Mouse (Mus musculus): ENCODE data around the gene Mrpl19. TPM values are rescaled to one million over a fixed set of nuclear protein-coding genes. Genes with fewer than 3 reads are reported as not detected.

Gene Mrpl19
- total and polyA plus RNA-seq, 3 experiments: 36.6 to 89.0 TPM; not detected in 1

- Histone ChIP-seq H3K4me3 (ENCODE audit: control insufficient read depth in 1 of 2, insufficient read depth in 1 of 2, low read depth in 2 of 2, low read length in 2 of 2) (no peak overlapping the region), H3K79me2 (ENCODE audit: control insufficient read depth, insufficient read depth, low read length, poor library complexity) (peaks cover under 1% of the 10 kb centered on the region; the same call in 1 of the 2 replicates), H3K36me3 (ENCODE audit: control insufficient read depth in 1 of 2, insufficient read depth in 2 of 2, low read length in 2 of 2) (peaks cover 6 to 19% of the 10 kb centered on the region in 2 experiments), H3K4me1 (ENCODE audit: control insufficient read depth in 1 of 2, insufficient read depth in 2 of 2, low read length in 2 of 2) (no peaks in the 10 kb centered on the region; a peak in 1 of 4 replicates), H3K27me3 (ENCODE audit: control insufficient read depth in 1 of 2, insufficient read depth in 2 of 2, low read length in 2 of 2) (no peaks in the 10 kb centered on the region), H3K27ac (ENCODE audit: control insufficient read depth, low read depth, low read length) (no peak overlapping the region), H3K9me3 (replicated peaks; ENCODE audit: insufficient read depth, low read length) (no peaks in the 10 kb centered on the region), H3K9ac (ENCODE audit: control insufficient read depth, low read depth, low read length, poor library complexity, severe bottlenecking) (no peak overlapping the region)
- DNase-seq (ENCODE audit: low read depth, low spot score): no peak
- TF ChIP-seq POLR2AphosphoS2 (IDR thresholded peaks at IDR 0.05; ENCODE audit: low read length) (no peak), POLR2AphosphoS5 (IDR thresholded peaks at IDR 0.05; ENCODE audit: borderline replicate concordance, low read depth, low read length) (no peak), MXI1 (IDR thresholded peaks at IDR 0.05; ENCODE audit: low read depth, low read length) (no peak)
These were observed 36.4 kb downstream of the Mrpl19 start for GRCm38 (mm10) chr6:81929402-81929801.

GRCm38 (mm10) chr6:81924304-81924703 is 41.5 kb downstream of the Mrpl19 start:
- H3K9ac ChIP-seq (ENCODE audit: control insufficient read depth, low read depth, low read length, poor library complexity, severe bottlenecking): peak overlapping the region; percentile 93
- TF ChIP-seq RAD21 (IDR thresholded peaks at IDR 0.05; ENCODE audit: low read depth, low read length) (no peak), JUND (IDR thresholded peaks at IDR 0.05; ENCODE audit: low read depth, low read length) (no peak), USF2 (IDR thresholded peaks at IDR 0.05; ENCODE audit: borderline replicate concordance in 1 of 2, insufficient read depth in 1 of 2, low read depth in 1 of 2, low read length in 2 of 2) (no peak), NELFE (IDR thresholded peaks at IDR 0.05; ENCODE audit: low read depth, low read length) (no peak), MXI1 (IDR thresholded peaks at IDR 0.05; ENCODE audit: low read depth, low read length) (no peak; the same call in 1 of the 2 replicates), TBP (IDR thresholded peaks at IDR 0.05; ENCODE audit: low read depth, low read length) (no peak), POLR2AphosphoS2 (IDR thresholded peaks at IDR 0.05; ENCODE audit: low read length) (no peak), GATA1 (IDR thresholded peaks at IDR 0.05; ENCODE audit: low read depth, low read length) (no peak), POLR2AphosphoS5 (IDR thresholded peaks at IDR 0.05; ENCODE audit: borderline replicate concordance, low read depth, low read length) (no peak), UBTF (IDR thresholded peaks at IDR 0.05; ENCODE audit: borderline replicate concordance, insufficient read depth, low read depth, low read length) (no peak), USF1 (IDR thresholded peaks at IDR 0.05; ENCODE audit: low read depth, low read length) (no peak), POLR2A (IDR thresholded peaks at IDR 0.05; ENCODE audit: control insufficient read depth in 1 of 2, insufficient read depth in 1 of 2, low read depth in 1 of 2, low read length in 2 of 2, poor library complexity in 1 of 2) (no peak), MAFK (IDR thresholded peaks at IDR 0.05; ENCODE audit: borderline replicate concordance, low read depth, low read length) (no peak), MYC (IDR thresholded peaks at IDR 0.05; ENCODE audit: low read depth, low read length) (no peak), SMC3 (IDR thresholded peaks at IDR 0.05; ENCODE audit: low read depth, low read length) (no peak), EP300 (IDR thresholded peaks at IDR 0.05; ENCODE audit: low read depth in 1 of 2, low read length in 2 of 2) (no peak), ZC3H11A (IDR thresholded peaks at IDR 0.05; ENCODE audit: low read depth, low read length) (no peak)

More at GRCm38 (mm10) chr6:81924304-81924703, 41.5 kb downstream of the Mrpl19 start:
- DNase-seq (ENCODE audit: low read depth, low spot score): peak; percentile 50
- Histone ChIP-seq H3K79me2 (ENCODE audit: control insufficient read depth, insufficient read depth, low read length, poor library complexity) (peaks cover 10% of the 10 kb centered on the region), H3K4me3 (ENCODE audit: control insufficient read depth in 1 of 2, insufficient read depth in 1 of 2, low read depth in 2 of 2, low read length in 2 of 2) (peak overlapping the region; percentile 58 to 89), H3K4me1 (ENCODE audit: control insufficient read depth in 1 of 2, insufficient read depth in 2 of 2, low read length in 2 of 2) (peaks cover 0 to 4% of the 10 kb centered on the region in 2 experiments; a peak in 2 of 4 replicates), H3K36me3 (ENCODE audit: control insufficient read depth in 1 of 2, insufficient read depth in 2 of 2, low read length in 2 of 2) (peaks cover 4 to 8% of the 10 kb centered on the region in 2 experiments; a peak in 3 of 4 replicates), H3K27ac (ENCODE audit: control insufficient read depth, low read depth, low read length) (no peak overlapping the region), H3K9me3 (replicated peaks; ENCODE audit: insufficient read depth, low read length) (no peaks in the 10 kb centered on the region), H3K27me3 (ENCODE audit: control insufficient read depth in 1 of 2, insufficient read depth in 2 of 2, low read length in 2 of 2) (no peaks in the 10 kb centered on the region; a peak in 1 of 4 replicates)

Measured in MEL (cell line).